Mouse (Mus musculus) forebrain, embryonic 15.5 days (tissue): ENCODE results near the gene Kmt2d. TPM values are rescaled to one million over a fixed set of nuclear protein-coding genes. Genes with fewer than 3 reads are reported as not detected.

Experiments used
- ATAC-seq: fragments of 200-750 bp; cut with Nextera tagmentation; replicated peaks from 2 replicates; pipeline ENCODE4 v1.8.0; 2017; ENCODE audit warnings: mild to moderate bottlenecking, moderate TSS enrichment, moderate library complexity
- H3K27ac ChIP-seq: fragments of 300-500 bp; sonication (generic); replicated peaks from 2 replicates; pipeline ENCODE4 v1.5.1; 2015; ENCODE audit warnings: mild to moderate bottlenecking, inconsistent platforms
- H3K27me3 ChIP-seq: fragments of 300-500 bp; sonication (generic); 2 replicates; pipeline ENCODE4 v1.6.1; 2015; ENCODE audit warnings: inconsistent platforms
- H3K36me3 ChIP-seq: fragments of 300-500 bp; sonication (generic); 2 replicates; pipeline ENCODE4 v1.6.1; 2015; ENCODE audit warnings: mild to moderate bottlenecking, inconsistent platforms
- H3K4me1 ChIP-seq: fragments of 300-500 bp; sonication (generic); 2 replicates; pipeline ENCODE4 v1.6.1; 2015; ENCODE audit warnings: inconsistent platforms
- H3K4me2 ChIP-seq: fragments of 300-500 bp; sonication (generic); replicated peaks from 2 replicates; pipeline ENCODE4 v1.6.1; 2015; ENCODE audit warnings: mild to moderate bottlenecking, inconsistent platforms
- H3K4me3 ChIP-seq: fragments of 300-500 bp; sonication (generic); 2 replicates; pipeline ENCODE4 v1.5.1; 2015; ENCODE audit warnings: mild to moderate bottlenecking, inconsistent platforms
- H3K9ac ChIP-seq: fragments of 300-500 bp; sonication (generic); replicated peaks from 2 replicates; pipeline ENCODE4 v1.6.1; 2015; ENCODE audit warnings: mild to moderate bottlenecking, inconsistent platforms
- H3K9me3 ChIP-seq: fragments of 300-500 bp; sonication (generic); 2 replicates; pipeline ENCODE4 v1.6.1; 2016; ENCODE audit warnings: inconsistent platforms
- WGBS: fragments of 180-500 bp; shearing (Covaris S2); methylation state at CpG from one replicate; pipeline ENCODE4 v1.1.7; 2015; ENCODE audit warnings: mixed read lengths; 5-methylcytosine and 5-hydroxymethylcytosine counted together
- polyA plus RNA-seq: library from polyadenylated mRNA; unstranded; fragments of >200 nt; fragmentation: Nextera tagmentation; extraction: Ambion mirVana; gene quantifications from 2 replicates; pipeline ENCODE4 v1.2.1, GENCODE M21; 2015

Kmt2d gene
- polyA plus RNA-seq, 1 experiment from 2014 or later: 14.3 TPM

DNA sequence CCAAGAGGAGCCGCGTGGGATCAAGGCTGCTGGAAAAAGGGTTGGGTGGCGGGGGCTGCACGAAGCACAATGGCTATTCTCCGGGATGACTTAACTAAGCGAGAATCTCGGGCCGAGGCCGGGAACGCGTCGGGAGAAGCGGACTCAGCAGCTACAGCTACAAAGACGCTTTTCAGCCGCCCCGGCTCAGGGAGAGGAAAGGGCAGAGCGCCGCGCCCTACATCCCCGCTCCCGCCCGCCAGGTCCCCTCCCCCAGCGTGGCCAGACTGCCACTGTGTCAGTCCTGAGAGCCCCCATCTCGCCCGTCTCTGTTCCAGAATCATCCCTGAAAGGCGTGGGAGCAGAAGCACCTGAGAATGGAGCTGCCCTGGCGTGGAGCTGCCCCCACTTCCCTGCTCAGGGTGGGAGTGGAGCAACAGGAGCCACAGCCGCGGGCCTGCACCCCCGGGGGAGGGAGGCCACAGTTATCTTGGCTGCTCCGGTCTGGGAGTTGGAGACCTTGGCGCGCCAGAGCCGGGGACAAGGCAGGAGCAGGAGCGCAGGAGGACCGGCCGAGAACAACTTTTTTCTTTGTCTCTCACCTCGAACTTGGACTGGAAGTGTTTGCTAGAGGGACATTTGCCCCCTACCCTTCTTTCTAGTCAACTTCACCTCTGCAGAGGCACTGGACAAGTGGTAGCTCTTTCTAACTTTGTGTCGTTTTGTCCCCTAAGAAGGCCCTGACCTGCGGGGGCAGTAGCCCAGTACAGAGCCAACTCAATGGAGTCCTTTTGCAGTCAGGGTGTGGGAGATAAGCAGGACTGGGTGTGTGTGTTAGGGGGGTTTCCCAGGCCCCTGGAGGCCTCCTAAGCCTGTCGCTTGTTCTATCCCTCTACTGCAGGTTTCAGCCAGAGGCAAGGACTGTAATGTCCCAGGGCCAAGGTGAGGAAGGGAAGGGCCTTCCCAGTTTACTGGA is 24.9 kb upstream of the Kmt2d start:
- peaks cover 81% of the 10 kb centered on the region for H3K27me3 ChIP-seq
- H3K4me3 ChIP-seq: peak overlapping the region; percentile 49
- no peaks in the 10 kb centered on the region for H3K36me3 ChIP-seq
- no peaks in the 10 kb centered on the region for H3K9me3 ChIP-seq
- 0 out of 2 replicates have a peak overlapping the region, but pooled peaks have one; percentile 11 for H3K9ac ChIP-seq
- H3K27ac ChIP-seq: no peak overlapping the region
- 2% methylated on average over 41 of the region's 41 CpGs for WGBS
- no peak for ATAC-seq
- H3K4me2 ChIP-seq: peak overlapping the region; percentile 37
- H3K4me1 ChIP-seq: peaks cover 43% of the 10 kb centered on the region

GRCm38 (mm10) chr15:98894746-98895634 is 24.0 kb upstream of the Kmt2d start:
- 1% methylated on average over 38 of the region's 38 CpGs for WGBS
- Histone ChIP-seq H3K27ac (no peak overlapping the region), H3K4me3 (peak overlapping the region; percentile 49), H3K4me1 (peaks cover 43% of the 10 kb centered on the region), H3K9ac (peak overlapping the region; percentile 37; the same call in 1 of the 2 replicates), H3K4me2 (peak overlapping the region; percentile 94), H3K36me3 (no peaks in the 10 kb centered on the region), H3K27me3 (peaks cover 85% of the 10 kb centered on the region), H3K9me3 (no peaks in the 10 kb centered on the region)
- no peak for ATAC-seq

DNA sequence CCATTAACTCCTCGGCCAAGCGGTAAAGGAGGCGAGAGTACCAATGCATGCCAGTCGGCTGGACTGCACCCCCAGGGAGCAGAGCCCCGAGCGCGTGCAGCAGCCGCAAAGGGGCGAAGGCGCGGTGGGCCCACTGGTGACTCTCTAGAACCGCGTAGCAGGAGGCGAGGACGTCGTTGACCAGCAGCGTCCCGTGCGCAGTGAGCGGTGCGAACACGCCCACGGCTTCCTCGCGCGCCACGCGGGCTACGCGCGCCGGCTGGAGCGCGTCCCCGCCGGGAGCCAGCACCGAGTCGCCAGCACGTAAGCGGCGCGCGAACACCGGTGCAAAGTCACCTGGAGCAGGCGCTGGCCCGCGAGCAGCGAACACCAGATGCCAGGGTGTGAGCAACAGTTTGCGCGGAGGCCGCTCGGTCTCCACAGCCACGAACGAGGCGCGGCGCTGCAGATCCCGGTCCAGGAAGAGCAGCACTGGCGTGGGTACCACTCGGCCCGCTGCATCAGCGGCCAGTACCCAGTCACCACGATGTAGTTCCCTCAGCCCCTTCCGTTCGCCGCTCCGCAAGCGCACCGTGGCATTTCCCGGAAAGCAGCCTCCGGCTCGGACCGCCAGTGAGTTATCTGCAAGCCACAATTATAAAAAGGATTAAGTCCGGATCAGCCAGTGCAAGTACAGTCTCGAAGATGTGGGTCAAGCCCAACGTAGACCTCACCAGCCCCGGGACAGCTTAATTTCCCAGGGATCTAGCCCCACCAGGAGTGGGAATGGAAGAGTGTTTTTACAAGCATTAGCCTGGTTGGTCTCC is 23.1 kb upstream of the Kmt2d start, which contains the start of gene Rhebl1:
Gene Rhebl1, minus strand, starts transcription at position 601 of the 806 bp plus-strand sequence.
- Histone ChIP-seq H3K4me1 (peaks cover 43% of the 10 kb centered on the region), H3K4me2 (peak within 1 kb of the TSS; percentile 94), H3K9me3 (no peaks in the 10 kb centered on the region), H3K36me3 (no peaks in the 10 kb centered on the region), H3K27ac (no peak within 1 kb of the TSS), H3K4me3 (peak within 1 kb of the TSS; percentile 49), H3K27me3 (peaks cover 79% of the 10 kb centered on the region), H3K9ac (peak within 1 kb of the TSS; percentile 37)
- WGBS: under 1% methylated on average over 77 of the region's 77 CpGs
- 0 out of 2 replicates have a peak, but pooled peaks have one; percentile 23 for ATAC-seq

DNA sequence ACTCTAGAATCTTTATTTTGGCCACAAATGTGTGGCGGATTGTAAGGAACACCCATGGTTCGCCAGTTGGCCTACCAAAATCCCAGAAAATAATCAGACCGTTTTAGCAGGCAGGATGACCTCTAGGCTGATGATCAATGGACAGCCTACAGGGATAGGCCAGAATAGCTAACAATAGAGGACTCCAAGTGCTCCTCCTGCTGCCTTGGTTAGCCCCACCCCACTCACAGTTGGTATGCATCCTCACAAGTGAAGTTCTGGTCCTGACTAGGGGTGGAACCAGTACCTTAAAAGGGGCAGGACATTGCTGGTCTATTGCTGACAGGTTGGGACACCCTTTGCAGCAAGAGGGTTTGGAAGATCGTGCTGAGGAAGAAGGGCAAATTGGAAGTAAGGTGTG is 22.0 kb upstream of the Kmt2d start:
- no peak for ATAC-seq
- Histone ChIP-seq H3K9ac (no peak overlapping the region), H3K4me1 (peaks cover 36% of the 10 kb centered on the region), H3K9me3 (no peaks in the 10 kb centered on the region), H3K4me3 (no peak overlapping the region), H3K36me3 (no peaks in the 10 kb centered on the region), H3K27me3 (peaks cover 68% of the 10 kb centered on the region), H3K4me2 (no peak overlapping the region), H3K27ac (no peak overlapping the region)
- WGBS: 48% methylated on average over 4 of the region's 4 CpGs

DNA sequence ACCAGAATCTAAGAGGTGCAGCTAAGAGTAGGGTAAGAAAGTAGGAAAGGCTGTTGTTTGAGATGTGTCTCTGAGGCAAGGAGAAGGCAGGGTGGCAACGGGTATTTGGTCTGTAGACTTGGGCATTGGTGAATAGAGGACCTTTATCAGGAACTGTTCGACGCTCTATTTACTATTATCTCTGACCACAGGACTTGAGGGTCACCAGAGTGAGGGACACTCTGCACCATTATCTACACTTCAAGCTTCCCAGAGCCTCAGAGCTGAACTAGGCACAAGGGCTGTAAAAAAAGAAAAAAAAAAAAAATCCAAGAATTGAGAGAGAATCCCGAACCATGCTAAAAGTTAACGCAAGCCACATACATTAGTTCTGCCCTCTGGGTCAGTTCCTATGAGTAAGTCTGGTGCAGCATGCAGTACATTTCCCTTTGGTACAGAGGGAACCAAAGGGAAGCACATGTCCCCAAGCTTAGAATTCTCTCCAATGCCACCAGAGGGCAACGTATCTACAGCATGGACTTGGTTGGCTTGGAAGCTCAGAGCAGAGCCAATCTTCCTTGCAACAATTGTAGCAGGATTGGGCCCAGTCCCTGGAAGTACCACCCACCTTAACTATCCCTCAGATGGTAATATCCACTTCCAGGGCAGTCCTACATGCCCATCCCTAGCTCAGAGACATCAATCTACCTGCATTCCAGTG is 21.1 kb upstream of the Kmt2d start:
- WGBS: 40% methylated on average over 6 of the region's 6 CpGs
- no peak overlapping the region for H3K4me3 ChIP-seq
- H3K4me2 ChIP-seq: no peak overlapping the region
- H3K36me3 ChIP-seq: no peaks in the 10 kb centered on the region
- no peak overlapping the region for H3K27ac ChIP-seq
- peaks cover 60% of the 10 kb centered on the region for H3K27me3 ChIP-seq
- peaks cover 30% of the 10 kb centered on the region for H3K4me1 ChIP-seq
- H3K9ac ChIP-seq: no peak overlapping the region
- H3K9me3 ChIP-seq: no peaks in the 10 kb centered on the region
- ATAC-seq: peak; percentile 74

DNA sequence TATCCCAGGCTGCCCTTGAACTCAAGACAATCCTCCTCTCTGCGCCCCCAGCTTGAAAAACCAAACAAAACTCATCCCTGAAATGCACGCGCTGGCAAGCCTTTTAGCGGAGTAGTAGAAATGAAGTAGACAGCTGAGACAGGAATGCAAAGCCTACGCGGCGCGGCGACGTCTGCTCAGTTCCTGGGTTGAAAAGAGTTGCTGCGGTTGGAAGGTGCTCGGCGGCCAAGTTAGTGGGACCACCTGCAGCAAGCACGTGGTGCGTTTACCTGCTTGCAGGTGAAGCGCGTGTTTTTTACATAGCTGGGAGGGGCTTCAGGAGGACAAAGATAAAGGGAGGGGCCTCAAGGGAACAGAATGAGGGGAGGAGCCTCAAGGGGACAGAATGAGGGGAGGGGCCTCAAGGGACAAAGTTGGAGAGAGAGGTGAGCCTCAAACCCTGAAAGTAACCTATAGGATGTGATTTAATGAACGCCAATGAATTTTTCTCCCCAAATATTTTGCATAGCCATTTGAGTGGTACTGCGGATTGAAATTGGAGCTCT is 20.3 kb upstream of the Kmt2d start:
- no peak overlapping the region for H3K9ac ChIP-seq
- no peak overlapping the region for H3K4me2 ChIP-seq
- peaks cover 29% of the 10 kb centered on the region for H3K4me1 ChIP-seq
- no peak overlapping the region for H3K27ac ChIP-seq
- WGBS: 14% methylated on average over 19 of the region's 19 CpGs
- H3K27me3 ChIP-seq: peaks cover 53% of the 10 kb centered on the region
- H3K36me3 ChIP-seq: no peaks in the 10 kb centered on the region
- no peak for ATAC-seq
- H3K4me3 ChIP-seq: 0 out of 2 replicates have a peak overlapping the region, but pooled peaks have one; percentile 5
- H3K9me3 ChIP-seq: no peaks in the 10 kb centered on the region

DNA sequence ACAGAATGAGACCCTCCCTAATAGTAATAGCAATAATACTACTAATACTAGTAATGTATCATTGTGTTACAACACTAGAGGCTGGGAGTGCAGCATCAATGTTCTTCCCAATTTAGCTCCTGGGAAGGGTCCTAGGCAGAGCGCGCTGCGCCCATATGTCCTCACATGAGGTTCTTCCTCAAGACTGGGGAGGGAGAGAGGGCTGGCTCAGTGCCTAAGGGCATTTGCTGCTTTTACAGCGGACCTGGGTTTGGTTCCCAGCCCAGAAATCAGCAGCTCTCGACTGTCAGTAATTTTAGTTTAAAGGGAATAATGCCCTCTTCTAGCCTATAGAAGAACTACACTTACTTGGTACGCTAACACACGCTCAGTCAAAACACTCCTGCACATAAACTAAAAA is 16.5 kb upstream of the Kmt2d start:
- WGBS: 70% methylated on average over 7 of the region's 7 CpGs
- Histone ChIP-seq H3K4me3 (no peak overlapping the region), H3K9ac (no peak overlapping the region), H3K36me3 (no peaks in the 10 kb centered on the region), H3K27ac (no peak overlapping the region), H3K9me3 (no peaks in the 10 kb centered on the region), H3K4me1 (peaks cover 3% of the 10 kb centered on the region; the same call in 1 of the 2 replicates), H3K27me3 (peaks cover 15% of the 10 kb centered on the region; the same call in 1 of the 2 replicates), H3K4me2 (no peak overlapping the region)
- ATAC-seq: no peak

DNA sequence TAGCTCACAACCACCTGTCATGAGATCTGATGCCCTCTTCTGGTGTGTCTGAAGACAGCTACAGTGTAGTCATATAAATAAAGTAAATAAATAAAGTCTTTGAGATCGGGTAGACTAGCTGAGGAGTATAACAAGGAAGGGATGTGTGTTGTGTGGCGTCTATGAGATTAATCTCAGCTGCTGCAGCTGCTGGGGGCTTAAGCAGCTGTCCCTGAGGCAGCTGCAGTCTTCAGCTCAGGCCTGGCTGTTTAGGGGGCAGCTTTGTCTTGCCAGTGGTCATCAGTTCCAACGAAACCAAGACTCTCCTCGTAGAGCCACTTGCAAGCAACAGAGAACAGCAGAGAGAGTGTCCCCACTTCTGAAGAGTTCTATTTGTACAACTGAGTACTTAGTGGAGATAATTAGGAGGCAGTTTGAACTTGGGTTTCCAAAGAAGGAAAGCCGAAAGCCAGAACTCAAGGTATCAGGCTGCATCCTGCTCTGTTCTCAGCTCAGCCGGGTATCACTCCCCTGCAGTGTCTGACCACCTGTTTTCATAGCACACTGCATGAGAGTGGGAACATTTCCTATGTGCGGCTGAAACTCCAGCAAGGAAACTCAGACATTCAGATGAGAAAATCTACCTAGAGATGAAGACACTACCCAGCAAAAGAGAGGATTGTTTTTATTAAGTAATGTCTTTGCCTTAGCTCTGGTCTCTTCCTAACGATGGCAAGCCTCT is 15.8 kb upstream of the Kmt2d start:
- H3K36me3 ChIP-seq: no peaks in the 10 kb centered on the region
- 65% methylated on average over 8 of the region's 8 CpGs for WGBS

GRCm38 (mm10) chr15:98884106-98884505 is 13.1 kb upstream of the Kmt2d start:
- Histone ChIP-seq H3K9me3 (no peaks in the 10 kb centered on the region), H3K4me1 (peaks cover 19% of the 10 kb centered on the region), H3K4me3 (no peak overlapping the region), H3K27ac (no peak overlapping the region), H3K36me3 (no peaks in the 10 kb centered on the region), H3K4me2 (no peak overlapping the region), H3K9ac (no peak overlapping the region), H3K27me3 (no peaks in the 10 kb centered on the region)
- ATAC-seq: no peak
- WGBS: 84% methylated on average over 1 of the region's 1 CpGs

More for the DNA sequence above, 15.8 kb upstream of the Kmt2d start:
- Histone ChIP-seq H3K9ac (no peak overlapping the region), H3K4me2 (no peak overlapping the region), H3K4me3 (no peak overlapping the region), H3K4me1 (peaks cover 3% of the 10 kb centered on the region; the same call in 1 of the 2 replicates), H3K27ac (no peak overlapping the region), H3K27me3 (peaks cover 12% of the 10 kb centered on the region; the same call in 1 of the 2 replicates), H3K9me3 (no peaks in the 10 kb centered on the region)
- no peak for ATAC-seq

DNA sequence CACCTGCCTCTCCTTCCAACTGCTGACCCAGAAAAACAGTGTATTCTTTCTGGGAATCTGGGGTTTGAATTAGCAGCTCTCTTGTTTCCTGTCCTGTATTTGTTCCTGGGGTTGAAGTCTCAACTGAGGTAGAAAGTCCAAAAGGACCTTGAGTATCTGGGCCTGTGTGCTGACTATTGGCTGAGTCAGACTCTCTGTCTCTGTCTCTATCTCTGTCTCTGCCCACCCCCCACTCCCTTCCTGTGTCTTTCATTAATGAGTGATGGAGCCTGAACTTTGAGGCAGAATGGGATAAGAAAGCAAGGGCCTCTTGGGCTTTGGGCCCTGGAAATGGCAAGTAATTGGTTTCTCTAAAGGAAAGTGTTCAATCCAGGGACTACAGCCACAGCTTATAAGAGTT is 12.7 kb upstream of the Kmt2d start:
- Histone ChIP-seq H3K36me3 (no peaks in the 10 kb centered on the region; the same call in 1 of the 2 replicates), H3K4me1 (peaks cover 23% of the 10 kb centered on the region), H3K27ac (no peak overlapping the region), H3K4me3 (no peak overlapping the region), H3K4me2 (no peak overlapping the region), H3K9ac (no peak overlapping the region), H3K27me3 (no peaks in the 10 kb centered on the region), H3K9me3 (no peaks in the 10 kb centered on the region)
- no peak for ATAC-seq
